Mouse (Mus musculus) ES-E14 (cell line): ENCODE data around the gene Tiam1. TPM values are rescaled to one million over a fixed set of nuclear protein-coding genes. Genes with fewer than 3 reads are reported as not detected.

ENCODE experiments used
- DNase-seq: peaks from one replicate; pipeline ENCODE4 v3.0.0-alpha.2; 2013; ENCODE audit warnings: low read depth, low spot score
- H3K27ac ChIP-seq: 2 replicates; pipeline ENCODE4 v1.5.1; 2012; ENCODE audit warnings: low read depth, mild to moderate bottlenecking, low read length, moderate library complexity, mixed read lengths; ENCODE audit not compliant: poor library complexity, insufficient read depth, severe bottlenecking
- H3K36me3 ChIP-seq: 2 replicates; pipeline ENCODE4 v1.6.1; 2012; ENCODE audit warnings: mild to moderate bottlenecking, low read length, moderate library complexity, mixed read lengths; ENCODE audit not compliant: control insufficient read depth, poor library complexity, insufficient read depth, severe bottlenecking
- H3K4me1 ChIP-seq, 2 experiments: fragments of 150-350 bp in 1 of 2; sonication (generic) in 1 of 2; 2 replicates each; pipeline ENCODE4 v1.6.1; 2012; ENCODE audit warnings: low read length in 2 of 2, mild to moderate bottlenecking in 1 of 2, mixed read lengths in 1 of 2; ENCODE audit not compliant: control insufficient read depth in 2 of 2, insufficient read depth in 2 of 2, poor library complexity in 1 of 2
- H3K4me3 ChIP-seq, 2 experiments: fragments of 150-350 bp in 1 of 2; sonication (generic) in 1 of 2; 2 replicates each; pipeline ENCODE4 v1.5.1; 2012; ENCODE audit warnings: low read length in 2 of 2, low read depth in 1 of 2, mild to moderate bottlenecking in 1 of 2, mixed read lengths in 1 of 2; ENCODE audit not compliant: insufficient read depth in 1 of 2, poor library complexity in 1 of 2, severe bottlenecking in 1 of 2
- H3K9ac ChIP-seq: 2 replicates; pipeline ENCODE4 v1.6.1; 2012; ENCODE audit warnings: low read depth, mild to moderate bottlenecking, low read length, mixed read lengths; ENCODE audit not compliant: poor library complexity, insufficient read depth, severe bottlenecking
- H3K9me3 ChIP-seq: fragments of 150-350 bp; sonication (generic); 2 replicates; pipeline ENCODE4 v1.6.1; 2012; ENCODE audit warnings: low read depth, mild to moderate bottlenecking, low read length; ENCODE audit not compliant: control insufficient read depth, insufficient read depth
- CHD2 ChIP-seq: IDR thresholded peaks from 2 replicates; pipeline ENCODE4 v1.6.1; 2014; ENCODE audit warnings: mild to moderate bottlenecking, low read depth, low read length, inconsistent platforms
- HCFC1 ChIP-seq: IDR thresholded peaks from 2 replicates; pipeline ENCODE4 v1.6.1; 2012; ENCODE audit warnings: low read length, inconsistent platforms, borderline replicate concordance; ENCODE audit not compliant: insufficient read depth
- MAFK ChIP-seq: IDR thresholded peaks from 2 replicates; pipeline ENCODE4 v1.6.1; 2014; ENCODE audit warnings: mild to moderate bottlenecking, low read depth, low read length, inconsistent platforms; ENCODE audit not compliant: insufficient read depth
- ZC3H11A ChIP-seq: IDR thresholded peaks from 2 replicates; pipeline ENCODE4 v1.6.1; 2012; ENCODE audit warnings: low read depth, mild to moderate bottlenecking, inconsistent platforms, low read length, borderline replicate concordance
- ZNF384 ChIP-seq: IDR thresholded peaks from 2 replicates; pipeline ENCODE4 v1.6.1; 2012; ENCODE audit warnings: low read depth, low read length, inconsistent platforms
- in situ Hi-C, 2 experiments: fragments of 600-800 bp; cut with MboI; formaldehyde crosslinking; loops; one replicate each; pipeline ENCODE4 v1.15.1; 2025; ENCODE audit warnings: low sequenced_read_pairs in 2 of 2, inconsistent platforms in 1 of 2; ENCODE audit not compliant: unreplicated experiment in 2 of 2
- total RNA-seq: library from RNA; depleted of rRNA; stranded (reverse); fragments of 300-350 nt; gene quantifications from 2 replicates; pipeline ENCODE4 v1.2.3, GENCODE M21; 2012

The Tiam1 gene
- total RNA-seq, 1 experiment: 15.7 TPM

GRCm38 (mm10) chr16:89861531-89861930, 282.0 kb downstream of the Tiam1 start:
- DNase-seq: no peak
- in situ Hi-C loops: no loop called here
- H3K9me3 ChIP-seq: no peaks in the 10 kb centered on the region
- no peaks in the 10 kb centered on the region for H3K36me3 ChIP-seq
- no peak overlapping the region for H3K27ac ChIP-seq
- H3K9ac ChIP-seq: no peak overlapping the region
- no peak for TF ChIP-seq CHD2
- TF ChIP-seq MAFK: no peak
- TF ChIP-seq ZNF384: no peak
- TF ChIP-seq HCFC1: no peak
- no peak for TF ChIP-seq ZC3H11A
- peaks cover 12 to 13% of the 10 kb centered on the region in 2 experiments; a peak in 3 of 4 replicates for H3K4me1 ChIP-seq
- no peak overlapping the region for H3K4me3 ChIP-seq

GRCm38 (mm10) chr16:89860708-89861107, 282.9 kb downstream of the Tiam1 start:
- Histone ChIP-seq H3K36me3 (peaks cover 3% of the 10 kb centered on the region; the same call in 1 of the 2 replicates), H3K9me3 (no peaks in the 10 kb centered on the region), H3K9ac (no peak overlapping the region), H3K27ac (no peak overlapping the region), H3K4me1 (peaks cover 8 to 10% of the 10 kb centered on the region in 2 experiments; a peak in 2 of 4 replicates), H3K4me3 (no peak overlapping the region)
- TF ChIP-seq ZC3H11A (no peak), ZNF384 (no peak), MAFK (no peak), CHD2 (no peak), HCFC1 (no peak)
- DNase-seq: no peak
- in situ Hi-C loops: no loop called here

DNA sequence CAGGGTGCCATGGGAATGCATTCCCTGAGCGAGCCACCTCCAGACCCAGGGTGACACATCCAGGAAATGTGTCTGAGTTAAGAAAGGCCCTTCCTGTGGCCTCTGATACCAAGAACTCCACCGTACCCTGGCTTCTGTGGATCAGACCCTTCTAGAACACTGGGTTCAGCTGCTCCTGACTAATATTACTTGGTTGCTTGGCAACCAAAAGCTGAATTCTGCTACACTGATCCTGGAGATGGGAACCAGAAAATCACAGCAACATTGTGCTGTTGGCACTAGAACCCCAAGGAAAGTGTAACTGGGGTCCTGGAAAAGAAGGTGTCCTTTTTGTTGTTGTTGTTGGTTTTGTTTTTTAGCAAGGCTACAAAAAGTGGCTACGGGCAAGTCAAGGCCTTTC, 285.9 kb downstream of the Tiam1 start:
- H3K9ac ChIP-seq: no peak overlapping the region
- in situ Hi-C loops: no loop called here
- peaks cover 4 to 8% of the 10 kb centered on the region in 2 experiments; a peak in 2 of 4 replicates for H3K4me1 ChIP-seq
- H3K4me3 ChIP-seq: no peak overlapping the region
- H3K36me3 ChIP-seq: peaks cover 5% of the 10 kb centered on the region; the same call in 1 of the 2 replicates
- TF ChIP-seq ZNF384 (no peak), HCFC1 (no peak), CHD2 (no peak), MAFK (no peak), ZC3H11A (no peak)
- H3K9me3 ChIP-seq: no peaks in the 10 kb centered on the region
- H3K27ac ChIP-seq: no peak overlapping the region
- DNase-seq: no peak

DNA sequence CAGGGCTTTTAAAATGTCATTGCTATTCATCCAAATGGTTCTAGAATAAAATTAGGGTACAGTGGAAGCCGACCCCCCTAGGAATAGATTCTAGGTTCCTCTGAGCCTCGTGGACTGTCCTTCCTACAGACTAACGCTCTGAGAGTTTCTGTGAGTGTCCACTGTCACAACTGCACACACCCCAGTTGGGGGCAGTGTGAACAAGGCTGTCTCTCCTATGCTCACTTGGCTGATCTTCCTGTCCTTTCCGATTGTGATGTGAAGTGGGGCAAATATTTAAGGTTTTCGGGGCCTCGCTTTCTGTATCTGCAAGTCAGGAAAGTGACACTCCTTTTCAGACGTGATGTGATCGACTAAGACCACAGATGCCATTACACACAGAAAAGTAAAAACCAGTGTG, 288.8 kb downstream of the Tiam1 start:
- no peak for DNase-seq
- no peaks in the 10 kb centered on the region for H3K4me1 ChIP-seq
- in situ Hi-C loops: no loop called here
- no peaks in the 10 kb centered on the region for H3K9me3 ChIP-seq
- H3K27ac ChIP-seq: no peak overlapping the region
- no peak for TF ChIP-seq CHD2
- no peak for TF ChIP-seq MAFK
- no peak for TF ChIP-seq ZC3H11A
- no peak for TF ChIP-seq HCFC1
- TF ChIP-seq ZNF384: no peak
- H3K36me3 ChIP-seq: peaks cover 7% of the 10 kb centered on the region; the same call in 1 of the 2 replicates
- no peak overlapping the region for H3K9ac ChIP-seq
- H3K4me3 ChIP-seq: no peak overlapping the region
